Mouse (Mus musculus) heart, embryonic 14.5 days (tissue): ENCODE data around the gene Dnajc8. TPM values are rescaled to one million over a fixed set of nuclear protein-coding genes. Genes with fewer than 3 reads are reported as not detected.

ENCODE experiments used
- ATAC-seq: fragments of 200-750 bp; cut with Nextera tagmentation; 2 replicates; pipeline ENCODE4 v1.8.0; 2017; ENCODE audit warnings: low read depth, moderate TSS enrichment; ENCODE audit not compliant: insufficient number of reproducible peaks, insufficient read depth, low FRiP score
- H3K27ac ChIP-seq, 2 experiments: fragments of 200-500 bp in 1 of 2; fragments of 300-500 bp in 1 of 2; sonication (generic) in 1 of 2; replicated peaks in 1 of 2; 2 replicates each; pipeline ENCODE4 v1.5.1; 2012 to 2014; ENCODE audit warnings: low read depth in 2 of 2, low read length in 2 of 2, control low read depth in 1 of 2, mild to moderate bottlenecking in 1 of 2, mixed read lengths in 1 of 2; ENCODE audit not compliant: control insufficient read depth in 1 of 2, insufficient read depth in 1 of 2
- H3K27me3 ChIP-seq: fragments of 300-500 bp; sonication (generic); 2 replicates; pipeline ENCODE4 v1.6.1; 2014; ENCODE audit warnings: mild to moderate bottlenecking, low read length, control low read depth; ENCODE audit not compliant: control insufficient read depth, insufficient read depth
- H3K36me3 ChIP-seq: fragments of 300-500 bp; sonication (generic); 2 replicates; pipeline ENCODE4 v1.6.1; 2014; ENCODE audit warnings: mild to moderate bottlenecking, control low read depth, low read length, mixed read lengths; ENCODE audit not compliant: control insufficient read depth, insufficient read depth
- H3K4me1 ChIP-seq, 2 experiments: fragments of 200-500 bp in 1 of 2; fragments of 300-500 bp in 1 of 2; sonication (generic) in 1 of 2; 2 replicates each; pipeline ENCODE4 v1.6.1; 2012 to 2014; ENCODE audit warnings: low read length in 2 of 2, control low read depth in 1 of 2, mixed read lengths in 1 of 2; ENCODE audit not compliant: control insufficient read depth in 2 of 2, insufficient read depth in 2 of 2
- H3K4me2 ChIP-seq: fragments of 300-500 bp; sonication (generic); 2 replicates; pipeline ENCODE4 v1.6.1; 2014; ENCODE audit warnings: mild to moderate bottlenecking, low read length
- H3K4me3 ChIP-seq, 2 experiments: fragments of 200-500 bp in 1 of 2; fragments of 300-500 bp in 1 of 2; sonication (generic) in 1 of 2; 2 replicates each; pipeline ENCODE4 v1.5.1; 2012 to 2014; ENCODE audit warnings: low read length in 2 of 2, mild to moderate bottlenecking in 2 of 2, control low read depth in 1 of 2, low read depth in 1 of 2, moderate library complexity in 1 of 2; ENCODE audit not compliant: control insufficient read depth in 1 of 2, insufficient read depth in 1 of 2
- H3K9ac ChIP-seq: fragments of 300-500 bp; sonication (generic); 2 replicates; pipeline ENCODE4 v1.6.1; 2014; ENCODE audit warnings: mild to moderate bottlenecking, low read length
- H3K9me3 ChIP-seq: fragments of 300-500 bp; sonication (generic); 2 replicates; pipeline ENCODE4 v1.6.1; 2016; ENCODE audit warnings: low read length, control low read depth; ENCODE audit not compliant: control insufficient read depth
- WGBS: fragments of 180-500 bp; shearing (Covaris S2); extraction: QIAGEN DNeasy Blood & Tissue Kit; methylation state at CpG from one replicate; pipeline ENCODE4 v1.1.7; 2014; 5-methylcytosine and 5-hydroxymethylcytosine counted together
- polyA plus RNA-seq: library from polyadenylated mRNA; unstranded; fragments of >200 nt; fragmentation: Nextera tagmentation; extraction: Ambion mirVana; gene quantifications from 2 replicates; pipeline ENCODE4 v1.2.1, GENCODE M21; 2014

Dnajc8 gene
- polyA plus RNA-seq, 1 experiment from 2014 or later: 117 TPM

- peak; percentile 37 for ATAC-seq
- Histone ChIP-seq H3K27ac (peak overlapping the region; percentile 78 to 84), H3K36me3 (no peaks in the 10 kb centered on the region), H3K4me1 (peaks cover 17 to 30% of the 10 kb centered on the region in 2 experiments), H3K9me3 (no peaks in the 10 kb centered on the region), H3K9ac (peak overlapping the region; percentile 84), H3K27me3 (no peaks in the 10 kb centered on the region), H3K4me2 (peak overlapping the region; percentile 87), H3K4me3 (peak overlapping the region; percentile 92 to 96)
- WGBS: under 1% methylated on average over 52 of the region's 52 CpGs
These were observed 25.6 kb upstream of the Dnajc8 start for GRCm38 (mm10) chr4:132509621-132510296.

GRCm38 (mm10) chr4:132510352-132510798 is 25.0 kb upstream of the Dnajc8 start, which contains the start of gene Sesn2:
Gene Sesn2, minus strand, starts transcription at chr4:132510501.
- Histone ChIP-seq H3K9ac (peak within 1 kb of the TSS; percentile 84), H3K4me2 (peak within 1 kb of the TSS; percentile 87), H3K27me3 (no peaks in the 10 kb centered on the region), H3K4me1 (peaks cover 15 to 24% of the 10 kb centered on the region in 2 experiments), H3K9me3 (no peaks in the 10 kb centered on the region), H3K36me3 (no peaks in the 10 kb centered on the region), H3K4me3 (peak within 1 kb of the TSS; percentile 92 to 96), H3K27ac (peak within 1 kb of the TSS; percentile 78 to 84)
- WGBS: under 1% methylated on average over 32 of the region's 32 CpGs
- peak; percentile 87 for ATAC-seq

GRCm38 (mm10) chr4:132512080-132512479 is 23.3 kb upstream of the Dnajc8 start:
- 62% methylated on average over 3 of the region's 3 CpGs for WGBS
- no peak overlapping the region for H3K27ac ChIP-seq
- H3K36me3 ChIP-seq: no peaks in the 10 kb centered on the region
- no peaks in the 10 kb centered on the region for H3K27me3 ChIP-seq
- H3K4me1 ChIP-seq: peaks cover 15 to 23% of the 10 kb centered on the region in 2 experiments
- no peaks in the 10 kb centered on the region for H3K9me3 ChIP-seq
- no peak for ATAC-seq
- H3K9ac ChIP-seq: no peak overlapping the region
- H3K4me3 ChIP-seq: no peak overlapping the region
- no peak overlapping the region for H3K4me2 ChIP-seq

GRCm38 (mm10) chr4:132513395-132514273 is 21.7 kb upstream of the Dnajc8 start:
- H3K9me3 ChIP-seq: no peaks in the 10 kb centered on the region
- H3K4me3 ChIP-seq: no peak overlapping the region; a peak in 1 of 4 replicates
- ATAC-seq: no peak
- peaks cover 10 to 16% of the 10 kb centered on the region in 2 experiments for H3K4me1 ChIP-seq
- H3K27ac ChIP-seq: 0 out of 4 replicates have a peak overlapping the region, but pooled peaks of 1 of the 2 experiments have one; percentile 3
- WGBS: 33% methylated on average over 14 of the region's 14 CpGs
- H3K36me3 ChIP-seq: no peaks in the 10 kb centered on the region
- H3K27me3 ChIP-seq: no peaks in the 10 kb centered on the region
- H3K9ac ChIP-seq: 0 out of 2 replicates have a peak overlapping the region, but pooled peaks have one; percentile 38
- H3K4me2 ChIP-seq: no peak overlapping the region

- no peak for ATAC-seq
- 1% methylated on average over 21 of the region's 21 CpGs for WGBS
- Histone ChIP-seq H3K4me3 (peak overlapping the region; percentile 39 to 47), H3K4me2 (peak overlapping the region; percentile 81), H3K27me3 (no peaks in the 10 kb centered on the region), H3K9ac (peak overlapping the region; percentile 64), H3K4me1 (peaks cover 9% of the 10 kb centered on the region in 2 experiments), H3K36me3 (no peaks in the 10 kb centered on the region), H3K9me3 (no peaks in the 10 kb centered on the region), H3K27ac (peak overlapping the region; percentile 65 to 81; a peak in 3 of 4 replicates)
These were observed 20.7 kb upstream of the Dnajc8 start for GRCm38 (mm10) chr4:132514555-132515135.

- Histone ChIP-seq H3K4me3 (peak overlapping the region; percentile 39 to 47), H3K4me1 (peaks cover 8% of the 10 kb centered on the region in 2 experiments), H3K36me3 (no peaks in the 10 kb centered on the region), H3K9me3 (no peaks in the 10 kb centered on the region), H3K9ac (peak overlapping the region; percentile 64), H3K4me2 (peak overlapping the region; percentile 81), H3K27me3 (no peaks in the 10 kb centered on the region), H3K27ac (peak overlapping the region; percentile 81 to 82)
- peak; percentile 93 for ATAC-seq
- 22% methylated on average over 22 of the region's 22 CpGs for WGBS
These were observed 19.8 kb upstream of the Dnajc8 start for GRCm38 (mm10) chr4:132515369-132516155.
